Mouse (Mus musculus): Measurements from ENCODE around the gene Zfp799. TPM values are rescaled to one million over a fixed set of nuclear protein-coding genes. Genes with fewer than 3 reads are reported as not detected.

Zfp799 gene
- total RNA-seq (2023) = 1 to 10 TPM; 2.2 to 2.6 TPM

DNA sequence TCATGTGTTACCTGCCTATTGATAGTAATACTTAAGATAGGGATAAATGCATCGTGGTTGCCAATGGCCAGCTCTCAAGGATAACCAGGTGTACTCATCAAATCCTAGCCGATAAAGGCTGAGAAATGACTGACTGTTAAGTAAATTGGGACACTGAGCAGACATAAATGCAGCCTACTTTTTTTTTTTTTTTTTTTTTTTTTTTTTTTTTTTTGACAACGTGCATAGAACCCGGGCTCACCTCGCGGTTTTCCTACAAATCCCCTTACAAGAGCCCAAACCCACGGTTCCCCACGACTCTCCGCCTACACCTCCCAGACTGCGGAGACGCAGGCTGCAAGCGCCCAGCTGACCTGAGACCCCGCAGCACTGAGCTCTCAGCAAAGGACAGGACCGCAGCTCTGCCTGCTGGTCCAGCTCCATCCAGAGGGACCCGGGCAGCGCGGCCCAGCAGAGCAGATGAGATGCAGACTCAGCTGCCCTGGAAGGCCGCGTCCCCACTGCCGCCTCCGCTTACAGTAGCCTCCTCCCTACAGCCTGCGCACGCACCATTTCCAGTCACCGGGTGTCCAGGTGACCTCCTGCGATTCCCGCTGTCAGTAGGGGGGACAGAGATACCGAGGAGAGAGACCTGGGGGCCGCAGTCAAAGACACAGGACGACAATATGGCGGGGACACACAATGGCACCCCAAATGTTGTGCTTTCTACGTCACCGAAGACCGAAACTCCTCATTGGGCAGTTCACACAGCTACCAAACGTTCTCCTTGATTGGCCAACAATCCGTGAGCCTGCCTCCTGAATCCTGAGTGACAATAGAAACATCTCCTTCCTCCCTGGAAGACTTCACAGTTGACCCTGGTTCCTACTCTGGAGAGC lies at the start of gene Zfp799:
TSS of gene Zfp799 (minus strand) at position 722 of the 878 bp plus-strand sequence.

DNA sequence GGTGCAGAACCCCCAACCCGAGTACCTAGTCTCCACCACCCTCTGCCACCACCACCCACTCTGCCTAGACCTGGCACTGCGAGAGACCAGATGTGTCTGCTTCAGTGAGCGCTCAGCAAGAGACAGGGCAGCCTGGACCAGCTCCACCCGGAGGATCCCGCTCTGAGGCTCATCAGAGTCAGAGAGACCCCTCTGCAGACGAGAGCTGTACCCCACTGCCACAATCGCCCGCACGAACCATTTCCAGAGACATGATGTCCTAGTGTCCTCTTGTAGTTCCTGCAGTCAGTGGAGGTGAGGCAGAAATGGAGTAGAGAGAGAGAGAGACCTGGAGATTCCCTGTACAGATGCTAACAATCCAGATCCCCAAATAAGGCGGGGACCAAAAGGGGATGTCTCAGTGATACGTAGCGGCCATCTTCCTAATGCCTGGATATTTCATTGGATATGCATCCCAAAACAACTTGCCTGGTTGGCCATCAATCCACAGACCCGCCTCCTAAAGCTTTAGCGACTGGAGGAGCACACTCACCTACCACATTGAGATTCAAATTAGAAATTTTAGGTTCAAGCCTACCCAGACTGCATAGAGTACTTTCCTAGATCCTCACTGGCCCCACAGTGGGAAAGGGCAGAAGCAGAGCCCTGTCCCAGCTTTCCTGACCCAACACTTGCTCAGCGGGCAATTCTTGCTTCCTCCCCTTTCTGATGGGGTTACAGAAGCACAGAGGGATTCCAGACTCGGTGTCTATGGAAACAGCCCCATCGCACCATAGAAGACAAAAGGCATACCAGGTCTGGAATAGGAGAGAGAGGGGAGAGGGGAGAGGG lies 20.3 kb downstream of the Zfp799 start, which contains the start of gene Zfp811:
TSS of gene Zfp811 (minus strand) at position 388 of the 831 bp plus-strand sequence.

DNA sequence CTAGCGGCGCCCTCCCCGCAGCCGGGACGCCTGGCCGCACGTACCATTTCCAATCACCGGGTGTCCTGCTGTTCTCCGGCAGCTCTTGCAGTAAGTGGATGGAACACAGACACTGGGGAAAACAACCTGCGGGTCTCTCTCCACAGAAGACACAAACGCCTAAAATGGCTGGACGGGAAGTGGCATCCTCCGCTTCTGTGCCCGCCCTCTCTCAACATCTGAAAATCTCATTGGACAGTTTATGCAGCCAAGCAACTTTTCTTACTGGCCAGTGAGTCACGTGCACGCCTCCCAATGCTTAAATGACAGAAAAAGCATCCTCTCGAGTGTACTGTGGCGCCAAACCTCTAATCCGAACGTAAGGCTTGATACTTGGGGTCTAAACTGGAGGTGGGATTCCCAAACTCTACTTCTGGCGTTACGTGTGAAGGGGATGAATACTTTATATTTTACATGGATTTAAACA lies 41.9 kb downstream of the Zfp799 start, which contains the start of gene Zfp871:
TSS of gene Zfp871 (minus strand) at position 194 of the 466 bp plus-strand sequence.

Other genes starting within 250 kb of the Zfp799 start
- under 1 TPM; 0.50 to 0.84 TPM for gene Cyp4f37, start 209.0 kb downstream of the Zfp799 start, total RNA-seq (2023)
- not detected for gene Cyp4f40, start 171.4 kb downstream of the Zfp799 start, total RNA-seq (2023)
- not detected for gene Cyp4f15, start 144.6 kb downstream of the Zfp799 start, total RNA-seq (2023)
- gene Zfp871, start 42.0 kb downstream of the Zfp799 start, total RNA-seq (2023) = 10 to 100 TPM; 49.8 to 50.2 TPM
- under 1 TPM in 1 of 2 experiments, not detected in 1; 0.33 TPM for gene Zfp811, start 20.3 kb downstream of the Zfp799 start, total RNA-seq (2023)
- gene Zfp870, start 61.4 kb upstream of the Zfp799 start, total RNA-seq (2023) = 1 to 10 TPM in 1 of 2 experiments, under 1 TPM in 1; 0.75 to 1.7 TPM
- not detected for gene Cyp4f14, start 87.1 kb upstream of the Zfp799 start, total RNA-seq (2023)
- gene Cyp4f13, start 117.1 kb upstream of the Zfp799 start, total RNA-seq (2023) = 10 to 100 TPM; 69.3 to 86.6 TPM
- 1 to 10 TPM; 5.0 to 7.1 TPM for gene Zfp472, start 135.6 kb upstream of the Zfp799 start, total RNA-seq (2023)
- 1 to 10 TPM; 4.0 to 4.1 TPM for gene Zfp952, start 162.9 kb upstream of the Zfp799 start, total RNA-seq (2023)
- gene Zfp763, start 203.1 kb upstream of the Zfp799 start, total RNA-seq (2023) = 1 to 10 TPM; 1.0 to 2.4 TPM
- not detected for gene 4921501E09Rik, start 237.8 kb upstream of the Zfp799 start, total RNA-seq (2023)